Comparison of ENCODE assay signal across 8 mouse cellular contexts in genomic region chr6:118379451-118380167, GRCm38 (mm10). TPM values are rescaled to one million over a fixed set of nuclear protein-coding genes. Genes with fewer than 3 reads are reported as not detected.
A peak's percentile ranks its signal among the peaks of the same experiment; 100 is the strongest.
DNase-seq lines count a peak whose midpoint lies in the region; ATAC-seq lines count a peak whose summit lies in the region.

No protein-coding gene starts in this region.

- peak; percentile 36 for DNase-seq in ovary, postnatal 10 days (ENCODE audit: low spot score)
- DNase-seq in ovary, adult 18-20 months (ENCODE audit: low spot score), result no peak
- peak; percentile 89 for DNase-seq in embryo, embryonic 10 days (ENCODE audit: low spot score)
- peak; percentile 16 for DNase-seq in gastrocnemius, postnatal 25 days
- DNase-seq in limb, embryonic 10.5 days (ENCODE audit: low spot score), result peak; percentile 94
- peak; percentile 13 to 35 for DNase-seq in spleen, postnatal 14 days (ENCODE audit: low spot score in 2 of 2)

- H3K4me2 ChIP-seq in intestine, embryonic 16.5 days (ENCODE audit: low read depth, low read length), result no peak overlapping the region
- H3K4me2 ChIP-seq in midbrain, embryonic 13.5 days (replicated peaks), result peak overlapping the region; percentile 31

- no peak overlapping the region for H3K4me3 ChIP-seq in intestine, embryonic 16.5 days (ENCODE audit: low read length)
- H3K4me3 ChIP-seq in limb, embryonic 10.5 days, result no peak overlapping the region
- no peak overlapping the region for H3K4me3 ChIP-seq in midbrain, embryonic 13.5 days (replicated peaks)

- ATAC-seq in intestine, embryonic 16.5 days, result 0 out of 2 replicates have a peak, but pooled peaks have one; percentile 44
- peak; percentile 94 for ATAC-seq in midbrain, embryonic 13.5 days

- WGBS in intestine, embryonic 16.5 days, result 31% methylated on average over 20 of the region's 20 CpGs
- 38% methylated on average over 20 of the region's 20 CpGs for WGBS in limb, embryonic 10.5 days
- WGBS in midbrain, embryonic 13.5 days, result 32% methylated on average over 20 of the region's 20 CpGs

- 0 out of 2 replicates have a peak, but pooled peaks cover 2% of the 10 kb centered on the region for H3K36me3 ChIP-seq in intestine, embryonic 16.5 days (ENCODE audit: control insufficient read depth, insufficient read depth, low read length)
- peaks cover 28% of the 10 kb centered on the region for H3K36me3 ChIP-seq in limb, embryonic 10.5 days
- H3K36me3 ChIP-seq in midbrain, embryonic 13.5 days, result peaks cover 27% of the 10 kb centered on the region

- H3K27me3 ChIP-seq in intestine, embryonic 16.5 days (replicated peaks; ENCODE audit: control insufficient read depth, insufficient read depth, low read length), result no peaks in the 10 kb centered on the region
- peaks cover 19% of the 10 kb centered on the region for H3K27me3 ChIP-seq in limb, embryonic 10.5 days (ENCODE audit: low read depth, poor library complexity, severe bottlenecking)
- H3K27me3 ChIP-seq in midbrain, embryonic 13.5 days, result no peaks in the 10 kb centered on the region

- no peaks in the 10 kb centered on the region for H3K9me3 ChIP-seq in intestine, embryonic 16.5 days (ENCODE audit: control insufficient read depth, low read length)
- no peaks in the 10 kb centered on the region for H3K9me3 ChIP-seq in limb, embryonic 10.5 days (replicated peaks)
- H3K9me3 ChIP-seq in midbrain, embryonic 13.5 days, result no peaks in the 10 kb centered on the region

- no peak overlapping the region for H3K9ac ChIP-seq in intestine, embryonic 16.5 days (ENCODE audit: low read depth, low read length)
- no peak overlapping the region for H3K9ac ChIP-seq in midbrain, embryonic 13.5 days (replicated peaks)

- no peak overlapping the region for H3K27ac ChIP-seq in intestine, embryonic 16.5 days (ENCODE audit: low read length)
- H3K27ac ChIP-seq in limb, embryonic 10.5 days, result no peak overlapping the region
- no peak overlapping the region for H3K27ac ChIP-seq in midbrain, embryonic 13.5 days

- H3K4me1 ChIP-seq in intestine, embryonic 16.5 days (ENCODE audit: control insufficient read depth, insufficient read depth, low read length), result peaks cover 4% of the 10 kb centered on the region; the same call in 1 of the 2 replicates
- H3K4me1 ChIP-seq in limb, embryonic 10.5 days, result peaks cover 23% of the 10 kb centered on the region
- H3K4me1 ChIP-seq in midbrain, embryonic 13.5 days (replicated peaks), result peaks cover 8% of the 10 kb centered on the region

RNA-seq across cellular contexts. Expression of gene Bms1, which starts 39.7 kb away (rescaled TPM):
- 10 to 100 TPM; 21.7 to 24.0 TPM for total RNA-seq in gastrocnemius, postnatal 25 days (2021)
- 24.2 and 25.1 TPM in 2 replicates for polyA plus RNA-seq in intestine, embryonic 16.5 days (2015; fragmentation: Nextera tagmentation; extraction: Ambion mirVana)
- polyA plus RNA-seq in limb, embryonic 10.5 days (2016; fragmentation: Nextera tagmentation; extraction: Ambion mirVana), result 55.6 and 58.2 TPM in 2 replicates
- polyA plus RNA-seq in midbrain, embryonic 13.5 days (2015; fragmentation: Nextera tagmentation; extraction: Ambion mirVana), result 27.7 and 27.9 TPM in 2 replicates
